Mouse (Mus musculus) natural killer cell, adult 2 months (primary cell): ENCODE data around the gene Dmac2.
"Not testable (repeated sequence)": the region's sequence is repeated elsewhere in the genome, so short reads cannot be mapped to it uniquely, and the experiment has no call there.

ENCODE experiments used
- DNase-seq, 2 experiments: peaks; one replicate each; pipeline ENCODE4 v3.0.0; 2022; ENCODE audit warnings: low spot score in 2 of 2

The Dmac2 gene

GRCm38 (mm10) chr7:25618865-25619721 lies at the start of gene Dmac2:
Dmac2 (plus strand) TSS chr7:25619414.
- peak; percentile 87 to 92 for DNase-seq

- not testable (repeated sequence) for DNase-seq
Observed at GRCm38 (mm10) chr7:25573806-25574205, 45.4 kb upstream of the Dmac2 start.

GRCm38 (mm10) chr7:25575105-25575504 lies 44.1 kb upstream of the Dmac2 start:
- no peak for DNase-seq

- no peak for DNase-seq
Observed at GRCm38 (mm10) chr7:25575870-25576269, 43.3 kb upstream of the Dmac2 start.

- DNase-seq: not testable (repeated sequence)
Observed at GRCm38 (mm10) chr7:25576308-25576707, 42.9 kb upstream of the Dmac2 start.

GRCm38 (mm10) chr7:25576793-25577437 lies 42.3 kb upstream of the Dmac2 start:
- peak in 1 of 2 experiments; percentile 66 for DNase-seq

GRCm38 (mm10) chr7:25579441-25579840 lies 39.8 kb upstream of the Dmac2 start:
- DNase-seq: no peak

- DNase-seq: no peak
Observed at GRCm38 (mm10) chr7:25582301-25582810, 36.9 kb upstream of the Dmac2 start.

GRCm38 (mm10) chr7:25584651-25585050 lies 34.6 kb upstream of the Dmac2 start:
- no peak for DNase-seq

GRCm38 (mm10) chr7:25585351-25586204 lies 33.6 kb upstream of the Dmac2 start:
- DNase-seq: no peak

- no peak for DNase-seq
Observed at GRCm38 (mm10) chr7:25591226-25591625, 28.0 kb upstream of the Dmac2 start.

GRCm38 (mm10) chr7:25593859-25594258 lies 25.4 kb upstream of the Dmac2 start:
- no peak for DNase-seq

GRCm38 (mm10) chr7:25599663-25600062 lies 19.6 kb upstream of the Dmac2 start:
- DNase-seq: peak; percentile 55 to 74

GRCm38 (mm10) chr7:25600666-25601065 lies 18.5 kb upstream of the Dmac2 start:
- no peak for DNase-seq

GRCm38 (mm10) chr7:25601346-25601745 lies 17.9 kb upstream of the Dmac2 start:
- DNase-seq: no peak

- DNase-seq: no peak
Observed at GRCm38 (mm10) chr7:25606625-25607063, 12.6 kb upstream of the Dmac2 start.

- DNase-seq: no peak
Observed at GRCm38 (mm10) chr7:25607196-25607595, 12.0 kb upstream of the Dmac2 start.

- no peak for DNase-seq
Observed at GRCm38 (mm10) chr7:25610056-25610455, 9.2 kb upstream of the Dmac2 start.

- DNase-seq: no peak
Observed at GRCm38 (mm10) chr7:25611501-25611900, 7.7 kb upstream of the Dmac2 start.

- DNase-seq: no peak
Observed at GRCm38 (mm10) chr7:25614086-25614485, 5.1 kb upstream of the Dmac2 start.

- DNase-seq: no peak
Observed at GRCm38 (mm10) chr7:25614831-25615705, 4.1 kb upstream of the Dmac2 start.
